8 mouse cellular contexts compared by ENCODE assay signal in genomic region chr4:106827738-106828361, GRCm38 (mm10). TPM values are rescaled to one million over a fixed set of nuclear protein-coding genes. Genes with fewer than 3 reads are reported as not detected.
A peak's percentile ranks its signal among the peaks of the same experiment; 100 is the strongest.
DNase-seq lines count a peak whose midpoint lies in the region; ATAC-seq lines count a peak whose summit lies in the region.

No protein-coding gene starts in this region.

- H3K27ac ChIP-seq in embryonic facial prominence, embryonic 10.5 days (replicated peaks) = peak overlapping the region; percentile 75
- H3K27ac ChIP-seq in intestine, embryonic 16.5 days (ENCODE audit: low read length) = peak overlapping the region; percentile 40; the same call in 1 of the 2 replicates
- H3K27ac ChIP-seq in midbrain, embryonic 11.5 days (ENCODE audit: low read depth, low read length) = no peak overlapping the region

- peak overlapping the region; percentile 68 for H3K9ac ChIP-seq in intestine, embryonic 16.5 days (ENCODE audit: low read depth, low read length)
- H3K9ac ChIP-seq in midbrain, embryonic 11.5 days (ENCODE audit: low read length) = peak overlapping the region; percentile 61

- peak; percentile 83 for DNase-seq in adrenal gland, adult 2 months
- DNase-seq in embryonic facial prominence, embryonic 10.5 days (ENCODE audit: low spot score) = peak; percentile 68
- DNase-seq in gastrocnemius, postnatal 4 days (ENCODE audit: low spot score in 2 of 2) = peak; percentile 65 to 79
- peak; percentile 53 for DNase-seq in left cerebral cortex, postnatal 4 days
- peak; percentile 93 for DNase-seq in midbrain, embryonic 11.5 days (ENCODE audit: low spot score, missing footprints)
- DNase-seq in right cerebral cortex, postnatal 4 days = peak; percentile 70
- peak; percentile 78 for DNase-seq in yolk sac, embryonic 10.5 days (ENCODE audit: low spot score)

- H3K36me3 ChIP-seq in embryonic facial prominence, embryonic 10.5 days (replicated peaks) = no peaks in the 10 kb centered on the region
- no peaks in the 10 kb centered on the region for H3K36me3 ChIP-seq in intestine, embryonic 16.5 days (ENCODE audit: control insufficient read depth, insufficient read depth, low read length)
- H3K36me3 ChIP-seq in midbrain, embryonic 11.5 days (ENCODE audit: control insufficient read depth, insufficient read depth, low read length) = no peaks in the 10 kb centered on the region

- H3K27me3 ChIP-seq in embryonic facial prominence, embryonic 10.5 days (replicated peaks; ENCODE audit: low read depth, poor library complexity, severe bottlenecking) = peaks cover 47% of the 10 kb centered on the region
- H3K27me3 ChIP-seq in intestine, embryonic 16.5 days (replicated peaks; ENCODE audit: control insufficient read depth, insufficient read depth, low read length) = no peaks in the 10 kb centered on the region
- H3K27me3 ChIP-seq in midbrain, embryonic 11.5 days (ENCODE audit: control insufficient read depth, insufficient read depth, low read length) = peaks cover 12% of the 10 kb centered on the region

- peak overlapping the region; percentile 58 for H3K4me3 ChIP-seq in embryonic facial prominence, embryonic 10.5 days
- peak overlapping the region; percentile 51 for H3K4me3 ChIP-seq in intestine, embryonic 16.5 days (ENCODE audit: low read length)
- H3K4me3 ChIP-seq in midbrain, embryonic 11.5 days (ENCODE audit: low read depth, low read length) = peak overlapping the region; percentile 36

- no peaks in the 10 kb centered on the region for H3K9me3 ChIP-seq in embryonic facial prominence, embryonic 10.5 days
- H3K9me3 ChIP-seq in intestine, embryonic 16.5 days (ENCODE audit: control insufficient read depth, low read length) = no peaks in the 10 kb centered on the region
- H3K9me3 ChIP-seq in midbrain, embryonic 11.5 days (ENCODE audit: control insufficient read depth, low read length) = no peaks in the 10 kb centered on the region

- peak overlapping the region; percentile 89 for H3K4me2 ChIP-seq in intestine, embryonic 16.5 days (ENCODE audit: low read depth, low read length)
- H3K4me2 ChIP-seq in midbrain, embryonic 11.5 days = peak overlapping the region; percentile 62

- peak; percentile 84 for ATAC-seq in intestine, embryonic 16.5 days
- peak; percentile 76 for ATAC-seq in midbrain, embryonic 11.5 days (ENCODE audit: low FRiP score)

- WGBS in embryonic facial prominence, embryonic 10.5 days = under 1% methylated on average over 42 of the region's 42 CpGs
- under 1% methylated on average over 42 of the region's 42 CpGs for WGBS in intestine, embryonic 16.5 days
- 1% methylated on average over 38 of the region's 42 CpGs for WGBS in midbrain, embryonic 11.5 days

- intact Hi-C loops in left cerebral cortex, postnatal 4 days (cut with DNase I) = no loop called here

- H3K4me1 ChIP-seq in embryonic facial prominence, embryonic 10.5 days = peaks cover 55% of the 10 kb centered on the region
- H3K4me1 ChIP-seq in intestine, embryonic 16.5 days (ENCODE audit: control insufficient read depth, insufficient read depth, low read length) = peaks cover 21% of the 10 kb centered on the region
- H3K4me1 ChIP-seq in midbrain, embryonic 11.5 days (ENCODE audit: control insufficient read depth, insufficient read depth, low read length) = no peaks in the 10 kb centered on the region; the same call in 1 of the 2 replicates

RNA-seq across cellular contexts. Expression of gene Acot11, which starts 23.1 kb away (rescaled TPM):
- total RNA-seq in adrenal gland, adult 2 months (2021) = 10 to 100 TPM; 46.7 to 84.2 TPM
- 21.2 and 23.2 TPM in 2 replicates for polyA plus RNA-seq in adrenal gland, adult 2 months (2012; rRNA removed)
- polyA plus RNA-seq in embryonic facial prominence, embryonic 10.5 days (2016; fragmentation: Nextera tagmentation; extraction: Ambion mirVana) = 1.6 and 2.1 TPM in 2 replicates
- total RNA-seq in gastrocnemius, postnatal 4 days (2021) = 10 to 100 TPM; 12.3 to 15.8 TPM
- polyA plus RNA-seq in intestine, embryonic 16.5 days (2015; fragmentation: Nextera tagmentation; extraction: Ambion mirVana) = 18.3 and 21.5 TPM in 2 replicates
- total RNA-seq in left cerebral cortex, postnatal 4 days (2021) = 1 to 10 TPM; 3.7 to 3.8 TPM
- polyA plus RNA-seq in midbrain, embryonic 11.5 days (2014; fragmentation: Nextera tagmentation; extraction: Ambion mirVana) = 1.3 TPM in 2 replicates
